Mouse (Mus musculus): ENCODE measurements around the gene Tmem102.

Tmem102 gene

GRCm38 (mm10) chr11:69804972-69805909 lies at the start of gene Tmem102:
Gene Tmem102, minus strand, starts transcription at chr11:69805624.
- peak; percentile 91 for DNase-seq

GRCm38 (mm10) chr11:69854680-69855079 lies 49.3 kb upstream of the Tmem102 start:
- no peak for DNase-seq

- DNase-seq, result peak; percentile 42
Observed at GRCm38 (mm10) chr11:69853994-69854393, 48.6 kb upstream of the Tmem102 start.

- no peak for DNase-seq
Observed at GRCm38 (mm10) chr11:69850754-69851153, 45.3 kb upstream of the Tmem102 start.

GRCm38 (mm10) chr11:69849884-69850283 lies 44.5 kb upstream of the Tmem102 start:
- DNase-seq, result no peak

- DNase-seq, result no peak
Observed at GRCm38 (mm10) chr11:69849128-69849527, 43.7 kb upstream of the Tmem102 start.

- no peak for DNase-seq
Observed at GRCm38 (mm10) chr11:69848021-69848420, 42.6 kb upstream of the Tmem102 start.

GRCm38 (mm10) chr11:69846738-69847688 lies 41.6 kb upstream of the Tmem102 start:
- DNase-seq, result no peak

- peak; percentile 95 for DNase-seq
Observed at GRCm38 (mm10) chr11:69846198-69846680, 40.8 kb upstream of the Tmem102 start, which contains the start of gene Plscr3. Gene Plscr3, plus strand, starts transcription at chr11:69846376.

- no peak for DNase-seq
Observed at GRCm38 (mm10) chr11:69838714-69839104, 33.3 kb upstream of the Tmem102 start.

GRCm38 (mm10) chr11:69837952-69838713 lies 32.7 kb upstream of the Tmem102 start, which contains the start of gene Tmem256:
Gene Tmem256, plus strand, starts transcription at chr11:69838514.
- peak; percentile 99 for DNase-seq

- no peak for DNase-seq
Observed at GRCm38 (mm10) chr11:69837604-69837951, 32.2 kb upstream of the Tmem102 start, which contains the start of gene Nlgn2. Gene Nlgn2, minus strand, starts transcription at chr11:69837784.

- peak; percentile 37 for DNase-seq
Observed at GRCm38 (mm10) chr11:69836703-69837576, 31.5 kb upstream of the Tmem102 start.

GRCm38 (mm10) chr11:69835966-69836335 lies 30.5 kb upstream of the Tmem102 start:
- DNase-seq, result no peak

- DNase-seq, result no peak
Observed at GRCm38 (mm10) chr11:69835326-69835965, 30.0 kb upstream of the Tmem102 start.

- no peak for DNase-seq
Observed at GRCm38 (mm10) chr11:69834001-69834549, 28.7 kb upstream of the Tmem102 start.

GRCm38 (mm10) chr11:69833554-69833953 lies 28.1 kb upstream of the Tmem102 start:
- DNase-seq, result no peak

GRCm38 (mm10) chr11:69828832-69829231 lies 23.4 kb upstream of the Tmem102 start:
- DNase-seq, result no peak

- no peak for DNase-seq
Observed at GRCm38 (mm10) chr11:69823456-69823855, 18.0 kb upstream of the Tmem102 start.

- no peak for DNase-seq
Observed at GRCm38 (mm10) chr11:69822080-69822479, 16.7 kb upstream of the Tmem102 start, which contains the start of gene Spem1. Gene Spem1, minus strand, starts transcription at chr11:69822180.
